Mouse (Mus musculus): ENCODE results near the gene Sdc4. TPM values are rescaled to one million over a fixed set of nuclear protein-coding genes. Genes with fewer than 3 reads are reported as not detected.

Gene Sdc4
- polyA plus RNA-seq, 1 experiment: 37.6 TPM

- Histone ChIP-seq H3K27ac (replicated peaks; ENCODE audit: low read depth, low read length) (peak overlapping the region; percentile 95), H3K4me1 (ENCODE audit: control insufficient read depth, insufficient read depth, insufficient read length, low read length) (peaks cover 24% of the 10 kb centered on the region), H3K4me3 (ENCODE audit: insufficient read depth, low read depth, low read length) (peak overlapping the region; percentile 89)
These were observed 2.0 kb downstream of the Sdc4 start for GRCm38 (mm10) chr2:164441731-164442130.

GRCm38 (mm10) chr2:164441155-164441554, 2.5 kb downstream of the Sdc4 start:
- Histone ChIP-seq H3K27ac (replicated peaks; ENCODE audit: low read depth, low read length) (peak overlapping the region; percentile 95), H3K4me3 (ENCODE audit: insufficient read depth, low read depth, low read length) (peak overlapping the region; percentile 89), H3K4me1 (ENCODE audit: control insufficient read depth, insufficient read depth, insufficient read length, low read length) (peaks cover 28% of the 10 kb centered on the region)

- no peak overlapping the region for H3K4me3 ChIP-seq (ENCODE audit: insufficient read depth, low read depth, low read length)
- peaks cover 34% of the 10 kb centered on the region for H3K4me1 ChIP-seq (ENCODE audit: control insufficient read depth, insufficient read depth, insufficient read length, low read length)
- H3K27ac ChIP-seq (replicated peaks; ENCODE audit: low read depth, low read length): peak overlapping the region; percentile 95
These were observed 3.4 kb downstream of the Sdc4 start for GRCm38 (mm10) chr2:164440314-164440713.

- Histone ChIP-seq H3K4me3 (ENCODE audit: insufficient read depth, low read depth, low read length) (no peak overlapping the region), H3K27ac (replicated peaks; ENCODE audit: low read depth, low read length) (peak overlapping the region; percentile 15), H3K4me1 (ENCODE audit: control insufficient read depth, insufficient read depth, insufficient read length, low read length) (peaks cover 41% of the 10 kb centered on the region)
These were observed 4.7 kb downstream of the Sdc4 start for GRCm38 (mm10) chr2:164439001-164439421.

GRCm38 (mm10) chr2:164438257-164438656, 5.4 kb downstream of the Sdc4 start:
- H3K27ac ChIP-seq (replicated peaks; ENCODE audit: low read depth, low read length): peak overlapping the region; percentile 64; the same call in 1 of the 2 replicates

GRCm38 (mm10) chr2:164437710-164438109, 6.0 kb downstream of the Sdc4 start:
- Histone ChIP-seq H3K4me3 (ENCODE audit: insufficient read depth, low read depth, low read length) (no peak overlapping the region), H3K27ac (replicated peaks; ENCODE audit: low read depth, low read length) (peak overlapping the region; percentile 64; the same call in 1 of the 2 replicates), H3K4me1 (ENCODE audit: control insufficient read depth, insufficient read depth, insufficient read length, low read length) (peaks cover 47% of the 10 kb centered on the region)

More at GRCm38 (mm10) chr2:164438257-164438656, 5.4 kb downstream of the Sdc4 start:
- no peak overlapping the region for H3K4me3 ChIP-seq (ENCODE audit: insufficient read depth, low read depth, low read length)
- peaks cover 47% of the 10 kb centered on the region for H3K4me1 ChIP-seq (ENCODE audit: control insufficient read depth, insufficient read depth, insufficient read length, low read length)

GRCm38 (mm10) chr2:164436961-164437360, 6.7 kb downstream of the Sdc4 start:
- peak overlapping the region; percentile 89 for H3K27ac ChIP-seq (replicated peaks; ENCODE audit: low read depth, low read length)
- H3K4me1 ChIP-seq (ENCODE audit: control insufficient read depth, insufficient read depth, insufficient read length, low read length): peaks cover 49% of the 10 kb centered on the region
- H3K4me3 ChIP-seq (ENCODE audit: insufficient read depth, low read depth, low read length): no peak overlapping the region

GRCm38 (mm10) chr2:164436215-164436913, 7.3 kb downstream of the Sdc4 start:
- Histone ChIP-seq H3K4me3 (ENCODE audit: insufficient read depth, low read depth, low read length) (no peak overlapping the region), H3K27ac (replicated peaks; ENCODE audit: low read depth, low read length) (peak overlapping the region; percentile 89), H3K4me1 (ENCODE audit: control insufficient read depth, insufficient read depth, insufficient read length, low read length) (peaks cover 46% of the 10 kb centered on the region)

GRCm38 (mm10) chr2:164435216-164436090, 8.2 kb downstream of the Sdc4 start:
- H3K4me1 ChIP-seq (ENCODE audit: control insufficient read depth, insufficient read depth, insufficient read length, low read length): peaks cover 43% of the 10 kb centered on the region
- H3K27ac ChIP-seq (replicated peaks; ENCODE audit: low read depth, low read length): peak overlapping the region; percentile 89
- no peak overlapping the region for H3K4me3 ChIP-seq (ENCODE audit: insufficient read depth, low read depth, low read length)

- no peak overlapping the region for H3K4me3 ChIP-seq (ENCODE audit: insufficient read depth, low read depth, low read length)
- peaks cover 38% of the 10 kb centered on the region for H3K4me1 ChIP-seq (ENCODE audit: control insufficient read depth, insufficient read depth, insufficient read length, low read length)
- peak overlapping the region; percentile 45 for H3K27ac ChIP-seq (replicated peaks; ENCODE audit: low read depth, low read length)
These were observed 9.0 kb downstream of the Sdc4 start for GRCm38 (mm10) chr2:164434681-164435080.

GRCm38 (mm10) chr2:164433278-164433895, 10.3 kb downstream of the Sdc4 start:
- Histone ChIP-seq H3K27ac (replicated peaks; ENCODE audit: low read depth, low read length) (peak overlapping the region; percentile 84), H3K4me3 (ENCODE audit: insufficient read depth, low read depth, low read length) (no peak overlapping the region), H3K4me1 (ENCODE audit: control insufficient read depth, insufficient read depth, insufficient read length, low read length) (peaks cover 28% of the 10 kb centered on the region)

GRCm38 (mm10) chr2:164432541-164433191, 11.0 kb downstream of the Sdc4 start:
- peak overlapping the region; percentile 84 for H3K27ac ChIP-seq (replicated peaks; ENCODE audit: low read depth, low read length)
- peaks cover 27% of the 10 kb centered on the region for H3K4me1 ChIP-seq (ENCODE audit: control insufficient read depth, insufficient read depth, insufficient read length, low read length)
- H3K4me3 ChIP-seq (ENCODE audit: insufficient read depth, low read depth, low read length): no peak overlapping the region

GRCm38 (mm10) chr2:164431676-164432465, 11.8 kb downstream of the Sdc4 start:
- H3K4me3 ChIP-seq (ENCODE audit: insufficient read depth, low read depth, low read length): no peak overlapping the region
- H3K27ac ChIP-seq (replicated peaks; ENCODE audit: low read depth, low read length): peak overlapping the region; percentile 76
- peaks cover 27% of the 10 kb centered on the region for H3K4me1 ChIP-seq (ENCODE audit: control insufficient read depth, insufficient read depth, insufficient read length, low read length)

- Histone ChIP-seq H3K4me3 (ENCODE audit: insufficient read depth, low read depth, low read length) (no peak overlapping the region), H3K4me1 (ENCODE audit: control insufficient read depth, insufficient read depth, insufficient read length, low read length) (peaks cover 20% of the 10 kb centered on the region), H3K27ac (replicated peaks; ENCODE audit: low read depth, low read length) (no peak overlapping the region)
These were observed 13.0 kb downstream of the Sdc4 start for GRCm38 (mm10) chr2:164430697-164431096.

All from brown adipose tissue, adult 24 weeks (tissue).